Mouse (Mus musculus): ENCODE measurements around the gene Tmem205. TPM values are rescaled to one million over a fixed set of nuclear protein-coding genes. Genes with fewer than 3 reads are reported as not detected.
A peak's percentile ranks its signal among the peaks of the same experiment; 100 is the strongest.

The Tmem205 gene
- polyA plus RNA-seq (2016; fragmentation: Nextera tagmentation; extraction: Ambion mirVana) = 50.1 and 52.6 TPM in 2 replicates

DNA sequence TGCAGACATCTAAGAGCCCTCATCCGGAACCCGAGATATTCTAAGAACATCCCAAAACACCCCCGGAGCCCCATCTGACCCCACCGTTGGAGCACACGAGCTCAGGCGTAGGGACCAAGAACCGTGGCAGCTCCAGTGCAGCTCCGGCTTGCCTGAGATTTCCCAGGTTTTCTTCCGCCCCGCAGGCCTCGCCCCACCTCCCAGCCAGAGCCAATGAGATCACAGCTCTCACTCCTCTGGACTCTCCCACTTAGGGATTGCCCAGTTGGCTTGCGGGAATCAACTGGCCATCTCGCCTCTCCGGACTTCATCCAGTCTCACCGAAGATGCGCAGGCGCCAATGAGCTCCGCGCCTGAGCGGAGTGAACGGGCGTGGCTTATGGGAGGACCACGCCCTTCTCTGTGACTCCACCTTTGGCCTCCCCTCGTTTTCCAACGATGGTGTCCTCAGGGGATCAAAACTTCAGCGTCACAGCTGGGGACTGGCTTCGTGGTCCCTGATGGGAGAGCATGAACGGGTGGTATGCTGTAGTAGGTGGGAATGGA, at the start of gene Tmem205, which contains the start of gene Ccdc159:
Gene Tmem205, minus strand, starts transcription at position 349 of the 546 bp plus-strand sequence.
Gene Ccdc159, plus strand, starts transcription at position 264 of the 546 bp plus-strand sequence.
- H3K27ac ChIP-seq = peak within 1 kb of the TSS; percentile 84
- WGBS = 2% methylated on average over 28 of the region's 28 CpGs

DNA sequence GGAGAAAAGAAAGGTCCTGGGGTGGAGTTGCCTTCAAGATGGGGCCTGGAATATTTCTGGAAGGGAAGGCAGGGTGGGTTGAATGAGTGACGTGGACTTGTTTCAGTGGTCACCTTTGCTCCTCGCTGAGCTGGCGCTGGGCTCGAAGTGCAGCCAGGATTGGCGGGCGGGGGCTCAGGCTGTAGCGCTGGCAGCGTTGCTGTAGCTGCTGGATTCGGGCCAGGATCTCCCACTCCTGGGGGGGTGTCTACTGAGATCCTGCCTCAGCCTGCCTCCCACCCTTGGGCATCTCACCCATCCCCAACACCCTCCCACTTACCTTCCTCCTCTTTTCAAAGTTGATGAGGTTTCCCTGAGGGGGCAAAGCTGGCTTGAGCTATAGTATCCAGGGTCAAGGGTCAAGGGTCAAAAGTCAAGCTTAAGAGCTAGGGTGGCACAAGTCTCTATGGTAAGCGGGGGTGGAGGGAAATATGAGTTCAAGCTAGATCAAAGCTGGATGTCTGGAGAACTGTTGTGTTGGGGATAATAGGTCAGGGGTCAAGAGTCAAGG, 49.3 kb upstream of the Tmem205 start:
- Histone ChIP-seq H3K4me1 (no peaks in the 10 kb centered on the region), H3K36me3 (0 out of 2 replicates have a peak, but pooled peaks cover 2% of the 10 kb centered on the region), H3K27me3 (ENCODE audit: insufficient read depth, poor library complexity, severe bottlenecking) (peaks cover 49% of the 10 kb centered on the region), H3K4me3 (no peak overlapping the region), H3K9me3 (no peaks in the 10 kb centered on the region), H3K27ac (no peak overlapping the region)
- WGBS = 83% methylated on average over 10 of the region's 10 CpGs
- DNase-seq (ENCODE audit: low spot score) = no peak

More for the DNA sequence above, at the start of gene Tmem205, which contains the start of gene Ccdc159:
- Histone ChIP-seq H3K9me3 (no peaks in the 10 kb centered on the region), H3K4me1 (peaks cover 27% of the 10 kb centered on the region), H3K27me3 (ENCODE audit: insufficient read depth, poor library complexity, severe bottlenecking) (no peaks in the 10 kb centered on the region), H3K36me3 (peaks cover 6% of the 10 kb centered on the region; the same call in 1 of the 2 replicates), H3K4me3 (peak within 1 kb of the TSS; percentile 64)
- DNase-seq (ENCODE audit: low spot score) = peak; percentile 99

DNA sequence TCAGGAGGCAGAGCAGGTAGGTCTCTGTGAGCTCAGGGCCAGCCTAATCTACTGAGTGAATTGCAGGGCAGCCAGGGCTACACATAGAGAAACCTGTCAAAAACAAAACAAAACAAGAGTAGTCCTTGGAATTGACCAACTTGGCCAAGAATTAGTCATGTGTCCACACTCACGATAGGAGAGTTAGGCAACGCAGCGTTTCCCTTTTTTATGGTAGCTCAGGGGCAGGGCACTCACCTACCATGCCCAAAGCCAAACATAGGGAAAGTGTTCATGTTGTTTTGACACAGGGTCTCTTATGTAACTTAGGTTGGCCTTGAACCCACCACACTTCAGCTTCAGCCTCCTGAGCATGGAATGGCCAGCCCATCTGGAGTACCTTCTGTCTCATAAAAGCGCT, 41.9 kb upstream of the Tmem205 start:
- Histone ChIP-seq H3K27me3 (ENCODE audit: insufficient read depth, poor library complexity, severe bottlenecking) (peaks cover 6% of the 10 kb centered on the region), H3K4me3 (no peak overlapping the region), H3K36me3 (no peaks in the 10 kb centered on the region), H3K27ac (no peak overlapping the region), H3K9me3 (no peaks in the 10 kb centered on the region), H3K4me1 (no peaks in the 10 kb centered on the region)
- no peak for DNase-seq (ENCODE audit: low spot score)
- WGBS = 88% methylated on average over 4 of the region's 4 CpGs

DNA sequence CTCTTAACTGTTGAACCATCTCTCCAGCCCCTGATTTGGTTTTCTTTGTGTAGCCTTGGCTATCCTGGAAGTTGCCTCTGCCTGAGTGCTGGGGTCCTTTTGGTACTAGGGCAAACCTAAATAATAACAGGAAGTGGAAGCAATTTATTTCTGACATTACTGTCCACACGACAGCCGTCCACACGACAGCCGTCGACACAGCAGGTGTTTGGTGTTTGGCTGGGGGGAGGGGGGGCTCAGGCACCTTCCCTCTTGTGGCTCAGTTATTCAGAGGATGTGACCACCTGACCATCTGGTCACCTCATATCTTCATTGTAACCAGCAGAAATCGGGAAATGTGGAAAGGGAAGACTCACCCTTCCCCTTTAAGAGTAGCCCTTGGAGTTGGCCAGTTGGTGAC, 41.5 kb upstream of the Tmem205 start:
- WGBS = 61% methylated on average over 6 of the region's 6 CpGs
- Histone ChIP-seq H3K4me1 (peaks cover 3% of the 10 kb centered on the region; the same call in 1 of the 2 replicates), H3K9me3 (no peaks in the 10 kb centered on the region), H3K36me3 (no peaks in the 10 kb centered on the region), H3K27ac (no peak overlapping the region), H3K27me3 (ENCODE audit: insufficient read depth, poor library complexity, severe bottlenecking) (peaks cover 6% of the 10 kb centered on the region), H3K4me3 (no peak overlapping the region)
- no peak for DNase-seq (ENCODE audit: low spot score)

DNA sequence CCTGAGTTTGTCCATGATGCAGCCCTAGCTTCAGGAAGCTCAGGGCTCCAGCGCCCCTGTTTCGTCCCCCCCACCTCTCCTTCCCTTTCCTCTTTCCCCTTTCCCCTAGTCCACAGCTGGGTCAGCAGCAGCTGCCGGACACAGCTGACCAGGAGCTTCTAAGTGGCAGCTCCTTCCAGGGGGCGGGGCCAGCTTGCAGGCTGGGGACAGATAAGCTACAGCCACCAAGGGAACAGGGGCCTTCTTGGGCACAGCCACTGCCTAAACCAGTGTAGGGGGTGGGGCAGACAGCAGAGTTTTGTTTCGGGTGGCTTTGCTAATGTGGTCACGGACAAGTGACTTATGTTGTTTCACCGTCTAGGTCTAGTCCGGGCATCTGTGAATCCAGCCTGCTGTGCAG, 36.1 kb upstream of the Tmem205 start, which contains the start of gene Epor:
Gene Epor, minus strand, starts transcription at position 90 of the 400 bp plus-strand sequence.
- Histone ChIP-seq H3K27ac (peak within 1 kb of the TSS; percentile 82), H3K9me3 (no peaks in the 10 kb centered on the region), H3K36me3 (peaks cover 13% of the 10 kb centered on the region), H3K27me3 (ENCODE audit: insufficient read depth, poor library complexity, severe bottlenecking) (peaks cover 46% of the 10 kb centered on the region), H3K4me3 (peak within 1 kb of the TSS; percentile 58), H3K4me1 (peaks cover 41% of the 10 kb centered on the region)
- DNase-seq (ENCODE audit: low spot score) = peak; percentile 96
- WGBS = 8% methylated on average over 8 of the region's 8 CpGs

DNA sequence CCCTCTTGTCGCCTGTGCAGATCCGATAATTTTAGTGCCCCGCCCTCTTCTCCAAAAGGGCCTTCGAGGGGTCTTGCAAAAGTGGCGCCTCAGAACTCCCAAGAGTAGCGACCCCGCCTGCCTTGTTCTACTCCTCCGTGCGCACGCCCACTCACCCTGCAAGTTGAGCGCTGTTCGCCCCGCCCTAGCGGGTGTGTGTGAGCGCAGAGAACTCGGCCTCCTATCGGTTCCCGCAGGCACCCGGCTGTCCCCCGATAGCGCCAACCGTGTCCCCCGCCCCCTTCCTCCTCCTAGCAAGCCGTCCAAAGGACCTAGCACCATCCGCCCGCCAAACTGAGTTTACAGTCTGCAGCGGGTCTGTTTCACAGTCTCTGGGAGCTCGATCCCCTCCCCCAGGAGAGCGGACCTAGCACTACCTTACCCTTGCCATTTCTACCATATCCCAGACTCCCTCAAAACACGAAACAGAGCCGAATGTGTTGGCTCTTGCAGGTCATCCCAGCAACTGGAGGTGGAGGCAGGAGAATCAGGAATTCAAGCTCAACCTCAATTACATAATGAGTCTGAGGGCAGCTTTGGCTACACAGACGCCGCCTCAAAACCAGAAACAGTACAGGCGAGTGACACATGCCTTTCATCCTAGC, 35.2 kb upstream of the Tmem205 start:
- Histone ChIP-seq H3K27me3 (ENCODE audit: insufficient read depth, poor library complexity, severe bottlenecking) (peaks cover 46% of the 10 kb centered on the region), H3K4me3 (peak overlapping the region; percentile 58), H3K27ac (peak overlapping the region; percentile 82), H3K9me3 (no peaks in the 10 kb centered on the region), H3K36me3 (peaks cover 20% of the 10 kb centered on the region), H3K4me1 (peaks cover 42% of the 10 kb centered on the region)
- DNase-seq (ENCODE audit: low spot score) = peak; percentile 98
- WGBS = 3% methylated on average over 34 of the region's 34 CpGs

DNA sequence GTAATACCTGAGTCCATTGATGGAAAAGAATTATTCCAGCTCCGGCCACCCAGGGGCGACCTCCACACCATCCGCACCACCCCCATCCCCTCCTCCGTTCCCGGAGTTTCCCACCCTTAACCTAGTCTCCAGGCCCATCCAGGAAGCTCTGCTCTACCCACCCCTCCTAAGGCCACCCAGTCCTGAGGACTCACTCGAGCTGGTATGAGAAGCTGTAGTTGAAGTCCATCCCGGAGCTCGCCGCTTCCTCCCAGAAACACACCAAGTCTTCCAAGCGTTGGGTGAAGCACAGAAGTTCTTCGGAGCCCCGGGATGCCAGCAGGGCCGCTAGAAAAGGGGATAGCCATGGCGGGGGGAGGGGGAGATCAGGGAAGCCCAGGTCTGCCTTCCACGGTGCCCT, 34.7 kb upstream of the Tmem205 start:
- peaks cover 42% of the 10 kb centered on the region for H3K4me1 ChIP-seq
- H3K4me3 ChIP-seq = peak overlapping the region; percentile 58
- DNase-seq (ENCODE audit: low spot score) = no peak
- peaks cover 24% of the 10 kb centered on the region for H3K36me3 ChIP-seq
- H3K27me3 ChIP-seq (ENCODE audit: insufficient read depth, poor library complexity, severe bottlenecking) = peaks cover 46% of the 10 kb centered on the region
- WGBS = under 1% methylated on average over 15 of the region's 15 CpGs
- peak overlapping the region; percentile 82 for H3K27ac ChIP-seq
- no peaks in the 10 kb centered on the region for H3K9me3 ChIP-seq

DNA sequence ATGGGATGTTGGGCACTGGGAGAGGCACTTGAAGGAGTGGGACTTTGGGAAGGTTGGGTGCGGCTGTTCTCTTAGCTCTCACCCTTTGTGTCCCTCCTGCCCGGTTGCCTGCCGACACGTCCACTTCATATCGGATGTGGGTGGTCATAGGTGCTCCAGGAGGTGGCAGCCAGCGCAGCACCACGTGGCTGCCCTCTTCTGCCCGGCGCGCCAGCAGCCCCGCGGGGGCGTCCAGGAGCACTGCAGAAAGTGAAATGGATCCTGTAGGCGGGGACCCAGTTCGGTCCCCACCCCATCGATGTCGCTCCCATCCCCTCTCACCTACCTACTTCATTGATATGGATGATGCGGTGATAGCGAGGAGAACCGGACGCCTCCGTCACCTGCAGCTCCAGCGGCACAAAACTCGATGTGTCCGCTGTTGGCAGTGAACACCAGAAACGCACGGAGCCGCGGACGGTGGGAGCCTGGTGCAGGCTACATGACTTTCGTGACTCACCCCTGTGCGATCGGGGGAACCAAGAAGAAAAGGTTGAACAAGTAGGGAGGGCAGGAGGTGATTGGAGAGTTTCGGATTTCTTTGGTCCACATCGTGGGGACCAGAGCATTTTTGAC, 34.1 kb upstream of the Tmem205 start:
- H3K9me3 ChIP-seq = no peaks in the 10 kb centered on the region
- peaks cover 24% of the 10 kb centered on the region for H3K36me3 ChIP-seq
- H3K4me3 ChIP-seq = peak overlapping the region; percentile 58
- peaks cover 46% of the 10 kb centered on the region for H3K4me1 ChIP-seq
- peak overlapping the region; percentile 82; the same call in 1 of the 2 replicates for H3K27ac ChIP-seq
- H3K27me3 ChIP-seq (ENCODE audit: insufficient read depth, poor library complexity, severe bottlenecking) = peaks cover 46% of the 10 kb centered on the region
- WGBS = 1% methylated on average over 35 of the region's 35 CpGs
- DNase-seq (ENCODE audit: low spot score) = no peak

DNA sequence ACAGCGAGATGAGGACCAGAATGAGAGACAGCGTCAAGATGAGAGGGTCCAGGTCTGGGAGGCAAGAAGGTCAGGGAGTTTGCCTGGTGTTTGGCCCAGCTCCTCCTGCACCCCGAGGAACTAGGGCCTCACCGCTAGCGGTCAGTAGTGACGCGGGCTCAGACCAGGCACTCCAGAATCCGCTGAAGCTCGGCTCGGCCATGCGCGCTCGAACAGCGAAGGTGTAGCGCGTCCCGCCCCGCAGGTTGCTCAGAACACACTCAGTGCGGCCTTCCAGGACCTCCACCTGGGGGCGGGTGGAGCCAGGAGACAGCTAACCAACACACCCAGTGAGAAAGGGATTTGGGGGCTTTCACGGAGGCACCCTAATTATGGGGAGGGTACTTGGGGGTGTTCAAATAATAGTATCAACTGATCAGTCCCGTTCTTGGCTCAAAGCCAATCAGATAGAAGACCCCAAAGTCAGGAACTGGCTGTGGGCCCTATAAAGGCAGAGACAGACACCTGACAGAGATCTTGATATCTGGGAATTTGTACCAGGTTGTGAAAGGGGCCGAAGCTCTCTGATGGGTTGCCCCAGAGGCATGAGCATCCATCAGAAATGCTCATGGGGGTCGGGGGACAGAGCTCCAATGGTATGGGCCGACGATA, 33.3 kb upstream of the Tmem205 start:
- Histone ChIP-seq H3K27ac (peak overlapping the region; percentile 82; the same call in 1 of the 2 replicates), H3K4me1 (peaks cover 49% of the 10 kb centered on the region), H3K36me3 (peaks cover 24% of the 10 kb centered on the region), H3K9me3 (no peaks in the 10 kb centered on the region), H3K4me3 (peak overlapping the region; percentile 58), H3K27me3 (ENCODE audit: insufficient read depth, poor library complexity, severe bottlenecking) (peaks cover 46% of the 10 kb centered on the region)
- WGBS = 13% methylated on average over 26 of the region's 26 CpGs
- DNase-seq (ENCODE audit: low spot score) = no peak

DNA sequence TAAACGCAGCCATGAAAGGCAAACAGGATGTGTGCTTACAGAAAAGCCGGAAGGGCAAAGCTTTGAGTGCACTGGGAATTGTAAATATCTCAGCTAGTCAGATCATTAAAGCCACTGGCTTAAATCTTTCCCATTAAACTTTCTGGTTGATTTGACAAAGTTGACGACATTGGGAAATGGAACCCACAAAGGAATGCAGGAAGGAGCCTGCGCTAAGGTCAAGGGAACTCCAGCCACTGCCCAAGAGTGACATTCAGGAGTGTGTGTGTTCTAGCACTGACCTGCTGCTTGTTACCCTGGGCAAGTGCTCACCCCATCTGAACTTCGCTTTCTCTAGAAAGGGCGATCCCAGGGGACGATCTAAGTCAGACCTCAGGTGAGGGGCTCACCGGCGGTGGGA, 32.8 kb upstream of the Tmem205 start:
- peaks cover 24% of the 10 kb centered on the region for H3K36me3 ChIP-seq
- peak overlapping the region; percentile 82; the same call in 1 of the 2 replicates for H3K27ac ChIP-seq
- H3K4me3 ChIP-seq = peak overlapping the region; percentile 58
- H3K9me3 ChIP-seq = no peaks in the 10 kb centered on the region
- peaks cover 49% of the 10 kb centered on the region for H3K4me1 ChIP-seq
- peaks cover 46% of the 10 kb centered on the region for H3K27me3 ChIP-seq (ENCODE audit: insufficient read depth, poor library complexity, severe bottlenecking)
- 48% methylated on average over 9 of the region's 9 CpGs for WGBS
- DNase-seq (ENCODE audit: low spot score) = no peak

DNA sequence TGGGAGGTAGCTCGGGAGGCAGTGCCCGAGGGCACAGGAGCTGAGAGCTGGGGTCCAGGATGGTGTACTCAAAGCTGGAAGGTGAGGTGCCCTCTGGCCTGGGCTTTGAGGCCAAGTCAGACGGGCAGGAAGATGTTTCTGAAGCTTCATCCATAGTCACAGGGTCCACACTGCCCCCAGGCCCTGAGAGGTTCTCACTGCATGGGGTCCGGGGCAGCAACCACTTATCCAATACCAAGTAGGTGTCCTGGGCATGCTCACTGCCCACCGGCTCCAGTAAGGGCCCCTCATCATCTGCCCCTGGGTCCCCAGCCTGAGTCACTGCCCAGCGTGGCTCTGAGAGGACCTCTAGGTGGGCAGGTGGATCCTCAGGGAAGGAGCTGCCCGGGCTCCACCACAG, 31.9 kb upstream of the Tmem205 start:
- WGBS = 80% methylated on average over 7 of the region's 7 CpGs
- H3K36me3 ChIP-seq = peaks cover 24% of the 10 kb centered on the region
- DNase-seq (ENCODE audit: low spot score) = no peak
- H3K4me3 ChIP-seq = no peak overlapping the region
- H3K27me3 ChIP-seq (ENCODE audit: insufficient read depth, poor library complexity, severe bottlenecking) = peaks cover 46% of the 10 kb centered on the region
- no peak overlapping the region for H3K27ac ChIP-seq
- H3K9me3 ChIP-seq = no peaks in the 10 kb centered on the region
- peaks cover 49% of the 10 kb centered on the region for H3K4me1 ChIP-seq

DNA sequence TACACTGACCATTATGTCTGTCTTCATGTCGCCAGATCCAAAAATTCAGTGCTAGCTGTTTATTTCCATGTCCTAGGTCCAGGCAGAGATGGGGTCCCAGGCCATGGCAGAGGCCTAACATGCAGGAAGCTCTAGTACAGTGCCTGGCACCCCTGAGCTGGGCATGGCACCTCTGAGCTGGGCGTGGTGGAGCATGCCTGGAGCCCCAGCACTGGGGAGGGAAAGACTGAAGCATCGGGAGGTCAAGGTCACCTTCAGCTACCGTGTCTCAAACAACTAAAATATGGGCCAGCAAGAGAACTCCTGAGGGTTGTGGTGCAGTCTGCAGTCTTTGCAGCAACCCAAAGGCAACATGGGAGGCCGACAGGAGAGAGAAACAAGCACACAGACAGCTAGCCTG, 31.0 kb upstream of the Tmem205 start:
- DNase-seq (ENCODE audit: low spot score) = no peak
- Histone ChIP-seq H3K9me3 (no peaks in the 10 kb centered on the region), H3K4me1 (peaks cover 41% of the 10 kb centered on the region), H3K27me3 (ENCODE audit: insufficient read depth, poor library complexity, severe bottlenecking) (peaks cover 44% of the 10 kb centered on the region), H3K4me3 (peak overlapping the region; percentile 24; the same call in 1 of the 2 replicates), H3K36me3 (peaks cover 24% of the 10 kb centered on the region), H3K27ac (no peak overlapping the region)
- WGBS = 72% methylated on average over 5 of the region's 5 CpGs

All from heart, embryonic 10.5 days (tissue).